Mouse (Mus musculus) embryo, embryonic 10 days (tissue): Measurements from ENCODE around the gene 1700025F22Rik.
"Not testable (repeated sequence)": the region's sequence is repeated elsewhere in the genome, so short reads cannot be mapped to it uniquely, and the experiment has no call there.

ENCODE experiments used
- DNase-seq: peaks from one replicate; pipeline ENCODE4 v3.0.0-alpha.2; 2015; ENCODE audit warnings: low spot score

1700025F22Rik gene

GRCm38 (mm10) chr19:11165172-11165571, at the start of gene 1700025F22Rik:
1700025F22Rik (minus strand) TSS chr19:11165320.
- no peak for DNase-seq

- DNase-seq: no peak
These were observed 31.4 kb upstream of the 1700025F22Rik start, which contains the start of gene Ms4a13 for GRCm38 (mm10) chr19:11196546-11196945. Ms4a13 (minus strand) TSS chr19:11196737.

DNA sequence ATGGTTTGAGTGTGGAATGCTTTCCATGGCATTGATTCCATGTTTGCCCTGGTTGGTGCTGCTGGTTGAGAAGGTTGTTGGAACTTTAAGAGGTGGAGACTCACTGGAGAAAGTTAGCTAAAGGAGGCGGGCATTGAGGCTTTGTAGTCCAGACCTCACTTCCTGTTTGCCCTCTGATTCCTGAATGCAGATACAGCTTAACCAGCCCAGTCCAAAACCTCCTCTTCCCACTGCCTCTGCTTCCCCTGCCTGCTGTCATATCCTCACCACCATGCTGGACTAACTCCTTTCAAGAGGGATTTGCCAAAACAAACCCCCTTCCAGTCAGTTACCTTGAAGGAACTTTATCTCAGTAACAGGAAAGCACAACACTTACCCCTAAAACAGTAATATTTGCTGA, 27.4 kb upstream of the 1700025F22Rik start:
- no peak for DNase-seq

- peak; percentile 48 for DNase-seq
These were observed 19.0 kb upstream of the 1700025F22Rik start for GRCm38 (mm10) chr19:11184121-11184520.

DNA sequence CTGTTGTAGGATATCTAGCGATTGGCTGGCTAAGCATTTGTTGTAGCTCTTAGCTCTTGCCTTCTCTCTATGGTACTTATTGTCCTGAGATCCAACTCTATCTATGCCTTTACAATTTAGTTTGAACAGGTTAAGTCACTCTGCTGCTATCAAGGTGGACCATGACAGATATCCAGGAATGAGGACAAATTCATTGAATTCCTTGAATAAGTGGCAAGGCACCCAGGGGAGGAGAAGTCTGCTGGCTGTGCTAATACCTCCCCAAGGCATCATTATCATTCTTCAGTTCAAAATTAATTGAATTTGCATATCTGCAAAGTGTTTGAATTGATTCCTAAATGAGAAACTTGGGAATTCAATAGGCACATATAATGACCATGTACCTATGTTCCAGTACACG, 12.3 kb upstream of the 1700025F22Rik start:
- DNase-seq: no peak

- DNase-seq: not testable (repeated sequence)
These were observed 7.2 kb downstream of the 1700025F22Rik start for GRCm38 (mm10) chr19:11157890-11158289.

DNA sequence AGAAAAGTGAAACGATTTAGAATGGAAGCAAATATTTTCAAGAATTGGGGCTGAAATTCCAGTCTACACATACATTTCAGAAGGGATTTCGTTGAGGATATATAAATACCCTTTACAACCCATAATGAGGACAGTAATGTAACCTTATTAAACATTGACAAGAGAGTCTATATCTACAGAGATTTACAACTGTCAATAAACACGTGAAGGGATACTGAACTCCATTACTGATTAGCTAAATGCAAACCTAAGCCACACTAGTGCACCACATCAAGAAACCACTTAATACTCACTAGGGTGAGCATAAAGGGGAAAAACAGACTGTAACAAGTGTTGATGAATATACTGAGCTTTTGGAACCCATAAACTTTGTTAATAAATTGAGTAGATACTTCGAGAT, 29.8 kb downstream of the 1700025F22Rik start:
- no peak for DNase-seq

- no peak for DNase-seq
These were observed 30.3 kb downstream of the 1700025F22Rik start for GRCm38 (mm10) chr19:11134852-11135251.

DNA sequence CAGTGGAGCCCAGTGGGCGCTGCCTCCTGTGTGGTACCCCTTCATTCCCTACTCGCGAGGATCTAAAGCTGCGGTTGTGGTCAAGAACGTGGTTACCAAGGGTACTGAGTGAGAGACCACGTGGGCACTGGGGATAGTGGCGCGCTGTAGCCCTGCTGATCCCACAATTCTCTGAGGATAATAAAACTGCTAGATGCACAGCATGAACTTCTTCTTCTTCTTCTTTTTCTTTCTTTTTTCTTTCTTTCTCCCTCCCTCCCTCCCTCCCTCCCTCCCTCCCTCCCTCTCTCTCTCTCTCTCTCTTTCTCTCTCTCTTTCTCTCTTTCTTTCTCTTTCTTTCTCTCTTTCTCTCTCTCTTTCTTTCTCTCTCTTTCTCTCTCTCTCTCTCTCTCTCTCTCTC, 34.3 kb downstream of the 1700025F22Rik start, which contains the start of gene 1700017D01Rik:
Gene 1700017D01Rik, minus strand, starts transcription at position 101 of the 400 bp plus-strand sequence.
- DNase-seq: not testable (repeated sequence)

- no peak for DNase-seq
These were observed 35.4 kb downstream of the 1700025F22Rik start for GRCm38 (mm10) chr19:11129702-11130101.

DNA sequence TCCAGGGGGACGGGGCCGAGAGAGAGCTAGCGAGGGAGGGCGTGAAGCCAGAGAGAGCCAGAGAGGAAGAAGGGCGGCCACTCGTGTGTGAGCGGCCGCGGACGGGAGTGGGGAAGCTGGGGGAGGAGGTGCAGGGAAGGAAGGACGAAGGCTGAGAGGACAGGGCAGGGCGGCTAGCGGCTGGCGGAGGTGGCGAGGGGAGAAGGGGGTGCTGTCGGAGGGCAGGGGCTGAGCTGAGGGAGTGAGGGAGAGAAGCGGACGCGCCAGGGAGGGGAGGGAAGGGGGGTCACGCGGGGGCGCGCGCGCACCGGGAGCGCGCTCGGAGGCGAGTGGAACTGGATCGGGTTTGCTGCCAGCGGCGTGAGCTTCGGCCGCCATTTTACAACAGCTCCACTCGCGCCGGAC, 44.1 kb downstream of the 1700025F22Rik start:
- DNase-seq: peak; percentile 22

DNA sequence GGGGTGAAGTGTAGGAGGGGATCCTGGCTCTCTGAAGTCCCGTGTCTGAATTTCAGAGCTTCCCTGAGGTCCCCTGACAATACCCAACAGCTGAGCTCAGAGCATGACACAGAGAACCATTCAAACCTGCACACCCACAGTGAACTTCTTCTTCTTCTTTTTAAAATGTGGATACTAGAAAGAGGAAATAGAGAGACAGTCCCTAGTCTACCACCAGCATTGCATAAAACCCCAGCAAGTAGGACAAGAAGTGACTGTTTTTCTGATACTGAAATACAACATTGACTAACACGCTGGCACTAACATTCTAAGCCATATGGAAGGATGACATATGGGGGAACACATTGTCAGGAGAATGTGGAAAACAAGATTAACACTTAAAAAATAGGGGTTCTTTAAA, 45.8 kb downstream of the 1700025F22Rik start:
- DNase-seq: no peak

- no peak for DNase-seq
These were observed 57.4 kb downstream of the 1700025F22Rik start for GRCm38 (mm10) chr19:11107746-11108145.

- no peak for DNase-seq
These were observed 63.2 kb downstream of the 1700025F22Rik start for GRCm38 (mm10) chr19:11101880-11102279.

DNA sequence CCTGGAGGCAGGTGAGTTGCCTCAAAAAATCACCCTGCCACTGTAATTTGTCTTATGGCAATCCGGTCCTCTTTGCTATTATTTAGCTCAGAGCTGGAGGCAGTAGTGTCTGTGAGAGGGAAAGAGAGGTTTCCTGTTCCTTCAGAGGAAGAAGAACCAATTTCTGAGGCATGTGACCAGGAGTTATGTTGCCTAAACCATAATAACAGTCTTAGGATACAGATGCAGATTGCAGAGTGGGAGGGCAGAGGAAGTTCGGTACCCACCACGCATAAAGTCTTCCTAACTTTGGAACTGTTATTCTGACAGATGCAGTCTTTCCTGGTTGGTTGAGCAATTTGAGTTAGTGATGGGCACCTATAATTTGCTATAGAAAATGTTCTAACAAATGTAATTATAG, 66.7 kb downstream of the 1700025F22Rik start:
- no peak for DNase-seq

GRCm38 (mm10) chr19:11092131-11092530, 73.0 kb downstream of the 1700025F22Rik start:
- DNase-seq: peak; percentile 9
